Mouse (Mus musculus) hindbrain, embryonic 12.5 days (tissue): Measurements from ENCODE around the gene Dmc1. TPM values are rescaled to one million over a fixed set of nuclear protein-coding genes. Genes with fewer than 3 reads are reported as not detected.

Source experiments
- ATAC-seq: fragments of 200-750 bp; cut with Nextera tagmentation; 2 replicates; pipeline ENCODE4 v1.8.0; 2017; ENCODE audit warnings: moderate TSS enrichment; ENCODE audit not compliant: low FRiP score
- H3K27ac ChIP-seq: fragments of 300-500 bp; sonication (generic); 2 replicates; pipeline ENCODE4 v1.5.1; 2016; ENCODE audit warnings: mild to moderate bottlenecking
- H3K27me3 ChIP-seq: fragments of 300-500 bp; sonication (generic); 2 replicates; pipeline ENCODE4 v1.6.1; 2016; ENCODE audit warnings: mild to moderate bottlenecking
- H3K36me3 ChIP-seq: fragments of 300-500 bp; sonication (generic); 2 replicates; pipeline ENCODE4 v1.6.1; 2016; ENCODE audit warnings: mild to moderate bottlenecking
- H3K4me1 ChIP-seq: fragments of 300-500 bp; sonication (generic); 2 replicates; pipeline ENCODE4 v1.6.1; 2016
- H3K4me2 ChIP-seq: fragments of 300-500 bp; sonication (generic); replicated peaks from 2 replicates; pipeline ENCODE4 v1.6.1; 2016; ENCODE audit warnings: mild to moderate bottlenecking
- H3K4me3 ChIP-seq: fragments of 300-500 bp; sonication (generic); 2 replicates; pipeline ENCODE4 v1.5.1; 2016; ENCODE audit warnings: mild to moderate bottlenecking
- H3K9ac ChIP-seq: fragments of 300-500 bp; sonication (generic); 2 replicates; pipeline ENCODE4 v1.6.1; 2016; ENCODE audit warnings: mild to moderate bottlenecking, moderate library complexity
- H3K9me3 ChIP-seq: fragments of 300-500 bp; sonication (generic); replicated peaks from 2 replicates; pipeline ENCODE4 v1.6.1; 2016; ENCODE audit warnings: mild to moderate bottlenecking
- WGBS: fragments of 180-500 bp; shearing (Covaris S2); methylation state at CpG from one replicate; pipeline ENCODE4 v1.1.7; 2016; 5-methylcytosine and 5-hydroxymethylcytosine counted together
- polyA plus RNA-seq: library from polyadenylated mRNA; unstranded; fragments of >200 nt; fragmentation: Nextera tagmentation; extraction: Ambion mirVana; gene quantifications from 2 replicates; pipeline ENCODE4 v1.2.1, GENCODE M21; 2016

Dmc1 gene
- polyA plus RNA-seq, 1 experiment from 2014 or later: 2.0 TPM

- Histone ChIP-seq H3K27ac (no peak overlapping the region), H3K4me2 (no peak overlapping the region), H3K9me3 (peaks cover 5% of the 10 kb centered on the region; the same call in 1 of the 2 replicates), H3K4me3 (no peak overlapping the region), H3K27me3 (peaks cover 11% of the 10 kb centered on the region), H3K36me3 (peaks cover 29% of the 10 kb centered on the region), H3K4me1 (0 out of 2 replicates have a peak, but pooled peaks cover 8% of the 10 kb centered on the region), H3K9ac (no peak overlapping the region)
- ATAC-seq: no peak
- 97% methylated on average over 2 of the region's 2 CpGs for WGBS
Measured at GRCm38 (mm10) chr15:79609226-79609625, 4.3 kb upstream of the Dmc1 start.

- Histone ChIP-seq H3K27ac (no peak overlapping the region), H3K36me3 (peaks cover 21% of the 10 kb centered on the region), H3K4me3 (no peak overlapping the region), H3K9ac (no peak overlapping the region), H3K4me1 (0 out of 2 replicates have a peak, but pooled peaks cover 8% of the 10 kb centered on the region), H3K4me2 (no peak overlapping the region), H3K27me3 (peaks cover 15% of the 10 kb centered on the region), H3K9me3 (peaks cover 5% of the 10 kb centered on the region; the same call in 1 of the 2 replicates)
- WGBS: 80% methylated on average over 7 of the region's 7 CpGs
- no peak for ATAC-seq
Measured at GRCm38 (mm10) chr15:79608214-79608613, 3.3 kb upstream of the Dmc1 start.

GRCm38 (mm10) chr15:79607757-79608156, 2.8 kb upstream of the Dmc1 start:
- Histone ChIP-seq H3K4me3 (no peak overlapping the region), H3K36me3 (peaks cover 18% of the 10 kb centered on the region), H3K9me3 (peaks cover 5% of the 10 kb centered on the region; the same call in 1 of the 2 replicates), H3K4me1 (0 out of 2 replicates have a peak, but pooled peaks cover 8% of the 10 kb centered on the region), H3K9ac (no peak overlapping the region), H3K27me3 (peaks cover 15% of the 10 kb centered on the region), H3K27ac (no peak overlapping the region), H3K4me2 (no peak overlapping the region)
- no peak for ATAC-seq
- 63% methylated on average over 2 of the region's 2 CpGs for WGBS

GRCm38 (mm10) chr15:79606161-79606560, 1.3 kb upstream of the Dmc1 start:
- Histone ChIP-seq H3K27ac (no peak overlapping the region), H3K9ac (no peak overlapping the region), H3K27me3 (peaks cover 15% of the 10 kb centered on the region), H3K36me3 (peaks cover 9% of the 10 kb centered on the region), H3K4me2 (no peak overlapping the region), H3K4me1 (0 out of 2 replicates have a peak, but pooled peaks cover 8% of the 10 kb centered on the region), H3K9me3 (peaks cover 5% of the 10 kb centered on the region; the same call in 1 of the 2 replicates), H3K4me3 (no peak overlapping the region)
- ATAC-seq: no peak
- 93% methylated on average over 12 of the region's 12 CpGs for WGBS

GRCm38 (mm10) chr15:79600176-79600575, 4.7 kb downstream of the Dmc1 start:
- Histone ChIP-seq H3K4me1 (0 out of 2 replicates have a peak, but pooled peaks cover 7% of the 10 kb centered on the region), H3K9me3 (no peaks in the 10 kb centered on the region), H3K36me3 (no peaks in the 10 kb centered on the region), H3K4me3 (no peak overlapping the region), H3K9ac (no peak overlapping the region), H3K27me3 (peaks cover 11% of the 10 kb centered on the region), H3K4me2 (no peak overlapping the region), H3K27ac (no peak overlapping the region)
- no peak for ATAC-seq
- WGBS: 88% methylated on average over 2 of the region's 2 CpGs

GRCm38 (mm10) chr15:79598715-79599114, 6.2 kb downstream of the Dmc1 start:
- Histone ChIP-seq H3K4me2 (no peak overlapping the region), H3K27me3 (no peaks in the 10 kb centered on the region), H3K9ac (no peak overlapping the region), H3K36me3 (no peaks in the 10 kb centered on the region), H3K9me3 (no peaks in the 10 kb centered on the region), H3K27ac (no peak overlapping the region), H3K4me1 (no peaks in the 10 kb centered on the region), H3K4me3 (no peak overlapping the region)
- ATAC-seq: no peak
- WGBS: 97% methylated on average over 1 of the region's 1 CpGs

- Histone ChIP-seq H3K4me1 (no peaks in the 10 kb centered on the region), H3K9ac (no peak overlapping the region), H3K4me2 (no peak overlapping the region), H3K9me3 (no peaks in the 10 kb centered on the region), H3K36me3 (no peaks in the 10 kb centered on the region), H3K27ac (no peak overlapping the region), H3K27me3 (no peaks in the 10 kb centered on the region), H3K4me3 (no peak overlapping the region)
- ATAC-seq: no peak
- 87% methylated on average over 1 of the region's 1 CpGs for WGBS
Measured at GRCm38 (mm10) chr15:79581581-79581980, 23.3 kb downstream of the Dmc1 start.

GRCm38 (mm10) chr15:79577671-79578426, 27.1 kb downstream of the Dmc1 start:
- Histone ChIP-seq H3K36me3 (no peaks in the 10 kb centered on the region), H3K9ac (no peak overlapping the region), H3K4me3 (no peak overlapping the region), H3K9me3 (no peaks in the 10 kb centered on the region), H3K27ac (no peak overlapping the region), H3K27me3 (no peaks in the 10 kb centered on the region), H3K4me1 (no peaks in the 10 kb centered on the region), H3K4me2 (no peak overlapping the region)
- no peak for ATAC-seq
- 73% methylated on average over 6 of the region's 6 CpGs for WGBS

GRCm38 (mm10) chr15:79576947-79577346, 28.0 kb downstream of the Dmc1 start:
- Histone ChIP-seq H3K27ac (no peak overlapping the region), H3K4me3 (no peak overlapping the region), H3K4me2 (no peak overlapping the region), H3K27me3 (no peaks in the 10 kb centered on the region), H3K9ac (no peak overlapping the region), H3K36me3 (no peaks in the 10 kb centered on the region), H3K4me1 (no peaks in the 10 kb centered on the region), H3K9me3 (no peaks in the 10 kb centered on the region)
- no peak for ATAC-seq
- WGBS: 95% methylated on average over 2 of the region's 2 CpGs

GRCm38 (mm10) chr15:79575543-79576222, 29.2 kb downstream of the Dmc1 start:
- no peak overlapping the region for H3K27ac ChIP-seq
- WGBS: 56% methylated on average over 1 of the region's 1 CpGs
- no peak overlapping the region for H3K9ac ChIP-seq
- no peak overlapping the region for H3K4me2 ChIP-seq
- no peaks in the 10 kb centered on the region for H3K27me3 ChIP-seq
- no peaks in the 10 kb centered on the region for H3K9me3 ChIP-seq
- no peak for ATAC-seq
- no peaks in the 10 kb centered on the region for H3K36me3 ChIP-seq
- no peak overlapping the region for H3K4me3 ChIP-seq
- no peaks in the 10 kb centered on the region for H3K4me1 ChIP-seq

- H3K4me2 ChIP-seq: no peak overlapping the region
- no peaks in the 10 kb centered on the region for H3K4me1 ChIP-seq
- no peak overlapping the region for H3K9ac ChIP-seq
- H3K36me3 ChIP-seq: no peaks in the 10 kb centered on the region
- ATAC-seq: no peak
- no peak overlapping the region for H3K4me3 ChIP-seq
- H3K27ac ChIP-seq: no peak overlapping the region
- no peaks in the 10 kb centered on the region for H3K27me3 ChIP-seq
- no peaks in the 10 kb centered on the region for H3K9me3 ChIP-seq
- WGBS: 87% methylated on average over 9 of the region's 9 CpGs
Measured at GRCm38 (mm10) chr15:79562417-79562816, 42.5 kb downstream of the Dmc1 start.

- no peaks in the 10 kb centered on the region for H3K9me3 ChIP-seq
- H3K4me2 ChIP-seq: no peak overlapping the region
- H3K4me3 ChIP-seq: no peak overlapping the region
- no peak overlapping the region for H3K9ac ChIP-seq
- H3K36me3 ChIP-seq: no peaks in the 10 kb centered on the region
- no peaks in the 10 kb centered on the region for H3K27me3 ChIP-seq
- WGBS: 73% methylated on average over 3 of the region's 3 CpGs
- no peak for ATAC-seq
- no peak overlapping the region for H3K27ac ChIP-seq
- H3K4me1 ChIP-seq: no peaks in the 10 kb centered on the region
Measured at GRCm38 (mm10) chr15:79559649-79560048, 45.3 kb downstream of the Dmc1 start.
